Mouse (Mus musculus): ENCODE results near the gene Btg2. TPM values are rescaled to one million over a fixed set of nuclear protein-coding genes. Genes with fewer than 3 reads are reported as not detected.
A peak's percentile ranks its signal among the peaks of the same experiment; 100 is the strongest.

Gene Btg2
- total and polyA plus RNA-seq, 3 experiments = 29.9 to 33.5 (median 31.0) TPM

GRCm38 (mm10) chr1:134100928-134101327 is 22.0 kb upstream of the Btg2 start:
- Histone ChIP-seq H3K4me1 (ENCODE audit: control insufficient read depth, insufficient read depth, low read length) (peaks cover 34% of the 10 kb centered on the region), H3K27ac (peak overlapping the region; percentile 98), H3K9ac (ENCODE audit: low read depth, low read length) (no peak overlapping the region), H3K36me3 (ENCODE audit: control insufficient read depth, insufficient read depth, low read length) (peaks cover 2% of the 10 kb centered on the region; the same call in 1 of the 2 replicates), H3K4me3 (no peak overlapping the region), H3K79me2 (replicated peaks; ENCODE audit: control insufficient read depth, insufficient read depth, low read length) (no peaks in the 10 kb centered on the region), H3K27me3 (ENCODE audit: control insufficient read depth, insufficient read depth, low read length) (no peaks in the 10 kb centered on the region)
- 76% methylated on average over 4 of the region's 4 CpGs for WGBS
- intact Hi-C loops (cut with DNase I) = loop anchor here (5.0 to 10.0 kb wide), 2 partner anchors 189 to 366 kb away; no protein-coding TSS in a partner anchor
- TF ChIP-seq CTCF (IDR thresholded peaks at IDR 0.05) (no peak), EP300 (IDR thresholded peaks at IDR 0.05; ENCODE audit: insufficient read depth, low read depth, low read length) (no peak), POLR2A (IDR thresholded peaks at IDR 0.05; ENCODE audit: insufficient read depth, low read depth, low read length) (no peak)
- DNase-seq = peak in 1 of 2 experiments; percentile 18

GRCm38 (mm10) chr1:134100401-134100800 is 21.5 kb upstream of the Btg2 start:
- Histone ChIP-seq H3K36me3 (ENCODE audit: control insufficient read depth, insufficient read depth, low read length) (peaks cover 2% of the 10 kb centered on the region; the same call in 1 of the 2 replicates), H3K9ac (ENCODE audit: low read depth, low read length) (no peak overlapping the region), H3K4me1 (ENCODE audit: control insufficient read depth, insufficient read depth, low read length) (peaks cover 38% of the 10 kb centered on the region), H3K79me2 (replicated peaks; ENCODE audit: control insufficient read depth, insufficient read depth, low read length) (no peaks in the 10 kb centered on the region), H3K27ac (peak overlapping the region; percentile 98), H3K4me3 (no peak overlapping the region), H3K27me3 (ENCODE audit: control insufficient read depth, insufficient read depth, low read length) (no peaks in the 10 kb centered on the region)
- TF ChIP-seq EP300 (IDR thresholded peaks at IDR 0.05; ENCODE audit: insufficient read depth, low read depth, low read length) = no peak
- TF ChIP-seq CTCF (IDR thresholded peaks at IDR 0.05) = no peak
- no peak for DNase-seq
- intact Hi-C loops (cut with DNase I) = loop anchor here (5.0 to 10.0 kb wide), 2 partner anchors 188 to 366 kb away; no protein-coding TSS in a partner anchor
- WGBS = 77% methylated on average over 5 of the region's 5 CpGs

GRCm38 (mm10) chr1:134099516-134100235 is 20.8 kb upstream of the Btg2 start:
- H3K4me3 ChIP-seq = peak overlapping the region; percentile 28
- intact Hi-C loops (cut with DNase I) = loop anchor here (1.0 to 10.0 kb wide), 3 partner anchors 21 to 365 kb away; no protein-coding TSS in a partner anchor
- peak overlapping the region; percentile 98 for H3K27ac ChIP-seq
- H3K79me2 ChIP-seq (replicated peaks; ENCODE audit: control insufficient read depth, insufficient read depth, low read length) = no peaks in the 10 kb centered on the region
- peaks cover 2% of the 10 kb centered on the region; the same call in 1 of the 2 replicates for H3K36me3 ChIP-seq (ENCODE audit: control insufficient read depth, insufficient read depth, low read length)
- TF ChIP-seq POLR2A (IDR thresholded peaks at IDR 0.05; ENCODE audit: insufficient read depth, low read depth, low read length) (no peak; the same call in 1 of the 2 replicates), CTCF (IDR thresholded peaks at IDR 0.05) (no peak), EP300 (IDR thresholded peaks at IDR 0.05; ENCODE audit: insufficient read depth, low read depth, low read length) (no peak)
- peaks cover 40% of the 10 kb centered on the region for H3K4me1 ChIP-seq (ENCODE audit: control insufficient read depth, insufficient read depth, low read length)
- peak overlapping the region; percentile 83 for H3K9ac ChIP-seq (ENCODE audit: low read depth, low read length)
- H3K27me3 ChIP-seq (ENCODE audit: control insufficient read depth, insufficient read depth, low read length) = no peaks in the 10 kb centered on the region
- no peak for DNase-seq
- 12% methylated on average over 12 of the region's 12 CpGs for WGBS

- Histone ChIP-seq H3K36me3 (ENCODE audit: control insufficient read depth, insufficient read depth, low read length) (peaks cover 2% of the 10 kb centered on the region; the same call in 1 of the 2 replicates), H3K79me2 (replicated peaks; ENCODE audit: control insufficient read depth, insufficient read depth, low read length) (no peaks in the 10 kb centered on the region), H3K4me1 (ENCODE audit: control insufficient read depth, insufficient read depth, low read length) (peaks cover 41% of the 10 kb centered on the region), H3K9ac (ENCODE audit: low read depth, low read length) (peak overlapping the region; percentile 83), H3K27ac (peak overlapping the region; percentile 98), H3K27me3 (ENCODE audit: control insufficient read depth, insufficient read depth, low read length) (no peaks in the 10 kb centered on the region), H3K4me3 (peak overlapping the region; percentile 29)
- DNase-seq = peak; percentile 88 to 93
- peak; percentile 37 for TF ChIP-seq CTCF (IDR thresholded peaks at IDR 0.05)
- TF ChIP-seq EP300 (IDR thresholded peaks at IDR 0.05; ENCODE audit: insufficient read depth, low read depth, low read length) = peak; percentile 99
- peak; percentile 98 for TF ChIP-seq POLR2A (IDR thresholded peaks at IDR 0.05; ENCODE audit: insufficient read depth, low read depth, low read length)
- intact Hi-C loops (cut with DNase I) = loop anchor here (1.0 kb wide), 1 partner anchor 21 kb away; no protein-coding TSS in a partner anchor
- 1% methylated on average over 17 of the region's 17 CpGs for WGBS
These were observed 20.0 kb upstream of the Btg2 start for GRCm38 (mm10) chr1:134098726-134099515.

- Histone ChIP-seq H3K36me3 (ENCODE audit: control insufficient read depth, insufficient read depth, low read length) (peaks cover 2% of the 10 kb centered on the region; the same call in 1 of the 2 replicates), H3K79me2 (replicated peaks; ENCODE audit: control insufficient read depth, insufficient read depth, low read length) (no peaks in the 10 kb centered on the region), H3K4me1 (ENCODE audit: control insufficient read depth, insufficient read depth, low read length) (peaks cover 44% of the 10 kb centered on the region), H3K27me3 (ENCODE audit: control insufficient read depth, insufficient read depth, low read length) (no peaks in the 10 kb centered on the region), H3K9ac (ENCODE audit: low read depth, low read length) (peak overlapping the region; percentile 71), H3K4me3 (peak overlapping the region; percentile 29), H3K27ac (peak overlapping the region; percentile 98)
- DNase-seq = peak; percentile 84 to 86
- 32% methylated on average over 13 of the region's 13 CpGs for WGBS
- TF ChIP-seq POLR2A (IDR thresholded peaks at IDR 0.05; ENCODE audit: insufficient read depth, low read depth, low read length) = peak; percentile 44; the same call in 1 of the 2 replicates
- no peak for TF ChIP-seq CTCF (IDR thresholded peaks at IDR 0.05)
- intact Hi-C loops (cut with DNase I) = no loop called here
These were observed 19.2 kb upstream of the Btg2 start for GRCm38 (mm10) chr1:134097956-134098725.
